ENCODE assay signal across 13 mouse cellular contexts in genomic region chr12:17611988-17612387, GRCm38 (mm10).
"Had no signal": no experiment of that assay in that cellular context is flagged by ENCODE, and none has a peak within 500 bp of the region (broad histone marks: within the 10 kb centered on the region; RNA-seq: fewer than 3 reads in every experiment).

No protein-coding gene starts in this region.

- H3K27ac ChIP-seq: limb, embryonic 15.5 days; liver, embryonic 12.5 days; macrophage; midbrain, embryonic 15.5 days; neural tube, embryonic 12.5 days; stomach, embryonic 15.5 days had no signal

- H3K27me3 ChIP-seq: limb, embryonic 15.5 days; midbrain, embryonic 15.5 days; neural tube, embryonic 12.5 days; stomach, embryonic 15.5 days had no signal

- DNase-seq: kidney, adult 11 months; kidney, adult 9 months; kidney, postnatal 10 days; lung, embryonic 14.5 days; lung, postnatal 14 days; thymus, postnatal 4 days had no signal

- H3K4me3 ChIP-seq: limb, embryonic 15.5 days; liver, embryonic 12.5 days; megakaryocyte, embryonic 14.5 days; midbrain, embryonic 15.5 days; neural tube, embryonic 12.5 days; stomach, embryonic 15.5 days had no signal

- H3K4me1 ChIP-seq: limb, embryonic 15.5 days; liver, embryonic 12.5 days; megakaryocyte, embryonic 14.5 days; midbrain, embryonic 15.5 days; neural tube, embryonic 12.5 days; stomach, embryonic 15.5 days had no signal

- H3K36me3 ChIP-seq: limb, embryonic 15.5 days; liver, embryonic 12.5 days; midbrain, embryonic 15.5 days; neural tube, embryonic 12.5 days; stomach, embryonic 15.5 days had no signal
